Mouse (Mus musculus) midbrain, embryonic 12.5 days (tissue): ENCODE data around the gene Raly. TPM values are rescaled to one million over a fixed set of nuclear protein-coding genes. Genes with fewer than 3 reads are reported as not detected.
A peak's percentile ranks its signal among the peaks of the same experiment; 100 is the strongest.

ENCODE experiments used
- ATAC-seq: fragments of 200-750 bp; cut with Nextera tagmentation; 2 replicates; pipeline ENCODE4 v1.8.0; 2017; ENCODE audit warnings: low read depth, moderate TSS enrichment, moderate library complexity; ENCODE audit not compliant: low FRiP score
- H3K27ac ChIP-seq: fragments of 300-500 bp; sonication (generic); replicated peaks from 2 replicates; pipeline ENCODE4 v1.5.1; 2016; ENCODE audit warnings: mild to moderate bottlenecking
- H3K27me3 ChIP-seq: fragments of 300-500 bp; sonication (generic); 2 replicates; pipeline ENCODE4 v1.6.1; 2016; ENCODE audit warnings: mild to moderate bottlenecking
- H3K36me3 ChIP-seq: fragments of 300-500 bp; sonication (generic); 2 replicates; pipeline ENCODE4 v1.6.1; 2016
- H3K4me1 ChIP-seq: fragments of 300-500 bp; sonication (generic); 2 replicates; pipeline ENCODE4 v1.6.1; 2016
- H3K4me2 ChIP-seq: fragments of 300-500 bp; sonication (generic); replicated peaks from 2 replicates; pipeline ENCODE4 v1.6.1; 2016; ENCODE audit warnings: mild to moderate bottlenecking, moderate library complexity
- H3K4me3 ChIP-seq: fragments of 300-500 bp; sonication (generic); 2 replicates; pipeline ENCODE4 v1.5.1; 2016; ENCODE audit warnings: mild to moderate bottlenecking
- H3K9ac ChIP-seq: fragments of 300-500 bp; sonication (generic); replicated peaks from 2 replicates; pipeline ENCODE4 v1.6.1; 2016; ENCODE audit warnings: mild to moderate bottlenecking, moderate library complexity
- H3K9me3 ChIP-seq: fragments of 300-500 bp; sonication (generic); 2 replicates; pipeline ENCODE4 v1.6.1; 2016; ENCODE audit warnings: mild to moderate bottlenecking
- WGBS: fragments of 180-500 bp; shearing (Covaris S2); methylation state at CpG from one replicate; pipeline ENCODE4 v1.1.7; 2016; 5-methylcytosine and 5-hydroxymethylcytosine counted together
- polyA plus RNA-seq: library from polyadenylated mRNA; unstranded; fragments of >200 nt; fragmentation: Nextera tagmentation; extraction: Ambion mirVana; gene quantifications from 2 replicates; pipeline ENCODE4 v1.2.1, GENCODE M21; 2016

Raly gene
- polyA plus RNA-seq, 1 experiment from 2014 or later = 44.6 TPM

GRCm38 (mm10) chr2:154786776-154787175, 4.1 kb upstream of the Raly start:
- WGBS = 85% methylated on average over 11 of the region's 11 CpGs
- Histone ChIP-seq H3K27ac (no peak overlapping the region), H3K4me2 (no peak overlapping the region), H3K27me3 (no peaks in the 10 kb centered on the region), H3K4me1 (peaks cover 35% of the 10 kb centered on the region), H3K9ac (no peak overlapping the region), H3K9me3 (no peaks in the 10 kb centered on the region), H3K4me3 (no peak overlapping the region), H3K36me3 (no peaks in the 10 kb centered on the region)
- no peak for ATAC-seq

DNA sequence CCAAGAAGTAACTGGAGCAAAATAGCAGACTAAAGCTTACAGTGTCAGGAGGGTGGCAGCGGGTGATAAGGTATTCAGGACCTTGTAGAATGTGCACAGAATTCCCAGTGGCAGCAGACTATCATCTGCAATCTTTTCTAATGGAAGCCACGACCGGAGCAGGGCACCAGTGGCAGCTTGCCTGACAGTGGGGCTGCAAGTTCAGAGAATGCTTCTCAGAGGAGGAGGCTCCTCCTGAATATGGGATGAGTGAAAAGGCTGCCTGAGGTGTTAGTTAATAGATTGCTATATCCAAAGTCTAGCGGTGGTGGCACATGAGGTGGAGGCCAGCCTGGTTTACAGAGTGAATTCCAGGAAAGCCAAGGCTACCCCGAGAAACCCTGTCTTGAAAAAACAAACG, 1.5 kb upstream of the Raly start:
- no peak overlapping the region for H3K4me3 ChIP-seq

DNA sequence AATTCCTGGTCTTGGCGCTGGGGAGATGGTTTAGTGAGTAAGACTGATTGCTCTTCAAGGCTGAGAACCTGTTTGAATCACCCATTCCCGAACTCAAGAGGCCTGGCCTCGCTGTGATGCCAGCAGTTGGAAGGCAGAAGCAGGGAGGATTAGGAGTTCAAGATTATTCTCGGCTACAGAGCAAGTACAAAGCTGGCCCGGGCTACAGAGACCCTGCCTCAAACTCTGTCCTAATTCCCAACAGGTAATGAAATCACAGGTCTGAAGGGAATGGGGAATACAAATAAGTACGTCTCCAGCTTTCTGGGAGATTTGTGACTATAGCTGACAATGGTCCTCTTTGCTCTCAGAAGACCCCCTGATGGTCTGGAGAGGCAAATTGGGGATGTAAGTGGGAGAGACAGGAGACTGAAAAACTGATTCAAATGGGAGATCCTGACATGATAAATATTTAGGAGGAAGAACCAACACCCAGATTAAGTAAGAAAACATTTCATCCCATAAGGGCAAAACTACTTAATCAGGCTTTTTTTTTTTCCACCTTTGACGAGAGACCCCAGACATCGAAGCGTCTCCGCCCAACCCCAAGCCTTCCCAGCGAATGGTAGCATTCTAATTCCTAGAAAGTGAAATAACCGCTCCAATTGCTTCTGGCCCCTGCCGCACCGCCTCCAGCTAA, 780 bp upstream of the Raly start:
- Histone ChIP-seq H3K9me3 (no peaks in the 10 kb centered on the region), H3K36me3 (no peaks in the 10 kb centered on the region), H3K4me1 (peaks cover 45% of the 10 kb centered on the region), H3K27ac (peak overlapping the region; percentile 97), H3K4me3 (peak overlapping the region; percentile 98), H3K27me3 (no peaks in the 10 kb centered on the region), H3K4me2 (peak overlapping the region; percentile 93), H3K9ac (peak overlapping the region; percentile 54)
- no peak for ATAC-seq
- 3% methylated on average over 14 of the region's 14 CpGs for WGBS

More for the DNA sequence above, 1.5 kb upstream of the Raly start:
- ATAC-seq = no peak
- Histone ChIP-seq H3K9ac (no peak overlapping the region), H3K4me2 (no peak overlapping the region), H3K27ac (no peak overlapping the region), H3K36me3 (no peaks in the 10 kb centered on the region), H3K27me3 (no peaks in the 10 kb centered on the region), H3K9me3 (no peaks in the 10 kb centered on the region), H3K4me1 (peaks cover 43% of the 10 kb centered on the region)
- WGBS = 75% methylated on average over 6 of the region's 6 CpGs

DNA sequence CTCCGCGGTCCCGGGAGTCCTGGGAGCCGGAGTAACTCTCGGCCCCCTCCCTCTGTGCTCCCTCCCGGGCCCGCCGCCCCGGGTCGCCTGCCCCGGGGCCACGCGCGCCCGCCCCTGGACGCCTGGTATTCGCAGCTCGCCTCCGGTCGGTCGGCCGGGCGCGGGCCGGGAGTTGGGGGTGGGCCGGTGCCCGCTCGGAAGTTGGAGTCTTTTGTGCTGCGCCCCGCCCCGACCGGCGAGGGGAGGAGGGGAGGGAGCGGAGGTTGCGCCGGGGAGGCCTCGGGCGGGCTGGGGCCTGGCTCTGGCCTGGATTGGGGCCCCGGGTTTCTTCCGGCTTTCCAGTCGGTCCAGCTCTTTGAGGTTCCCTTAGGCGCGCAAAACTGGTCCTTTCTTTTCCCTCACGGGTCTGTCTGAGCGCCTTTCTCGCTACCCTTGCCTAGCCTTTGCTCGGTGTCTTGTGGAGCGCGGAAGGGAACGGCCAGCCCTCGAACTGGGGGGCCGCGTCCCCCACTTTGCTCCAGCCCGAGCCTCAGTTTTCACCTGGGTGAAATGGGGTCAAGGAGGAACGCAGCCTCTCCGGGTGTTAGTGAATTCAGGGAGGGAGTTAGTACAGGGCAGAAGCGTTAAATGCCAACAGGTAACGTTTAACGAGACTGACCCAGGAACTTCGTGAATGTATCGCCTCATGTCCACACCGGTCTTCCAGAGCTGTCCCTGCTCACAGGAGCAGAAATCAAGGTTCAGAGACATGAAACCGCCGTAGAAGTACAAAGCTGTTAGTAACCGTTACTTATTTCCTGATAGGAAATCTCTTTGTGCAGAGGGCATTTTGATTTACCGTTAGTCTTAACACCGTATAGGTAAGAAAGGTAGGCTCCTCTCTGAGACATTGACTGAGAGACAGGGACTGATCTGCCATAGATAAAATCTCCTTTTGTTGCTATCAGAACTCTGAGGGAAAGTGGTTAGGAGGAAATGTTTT, 1.1 kb downstream of the Raly start:
- H3K9me3 ChIP-seq = no peaks in the 10 kb centered on the region
- H3K36me3 ChIP-seq = no peaks in the 10 kb centered on the region
- peak overlapping the region; percentile 97 for H3K27ac ChIP-seq
- H3K4me3 ChIP-seq = peak overlapping the region; percentile 98
- under 1% methylated on average over 64 of the region's 67 CpGs for whole genome bisulfite sequencing
- peak; percentile 18 for ATAC-seq
- peak overlapping the region; percentile 93 for H3K4me2 ChIP-seq
- H3K9ac ChIP-seq = peak overlapping the region; percentile 93
- H3K27me3 ChIP-seq = no peaks in the 10 kb centered on the region
- H3K4me1 ChIP-seq = peaks cover 37% of the 10 kb centered on the region

GRCm38 (mm10) chr2:154803372-154803771, 12.5 kb downstream of the Raly start:
- Histone ChIP-seq H3K4me1 (peaks cover 9% of the 10 kb centered on the region; the same call in 1 of the 2 replicates), H3K4me2 (no peak overlapping the region), H3K4me3 (no peak overlapping the region), H3K36me3 (no peaks in the 10 kb centered on the region), H3K9ac (no peak overlapping the region), H3K27me3 (no peaks in the 10 kb centered on the region), H3K27ac (no peak overlapping the region), H3K9me3 (no peaks in the 10 kb centered on the region)
- 92% methylated on average over 1 of the region's 1 CpGs for WGBS
- no peak for ATAC-seq

GRCm38 (mm10) chr2:154803845-154804244, 12.9 kb downstream of the Raly start:
- H3K9ac ChIP-seq = no peak overlapping the region
- no peak overlapping the region for H3K4me2 ChIP-seq
- 80% methylated on average over 4 of the region's 4 CpGs for WGBS
- no peak overlapping the region for H3K4me3 ChIP-seq
- H3K36me3 ChIP-seq = no peaks in the 10 kb centered on the region
- peaks cover 9% of the 10 kb centered on the region; the same call in 1 of the 2 replicates for H3K4me1 ChIP-seq
- H3K27ac ChIP-seq = no peak overlapping the region
- H3K9me3 ChIP-seq = no peaks in the 10 kb centered on the region
- H3K27me3 ChIP-seq = no peaks in the 10 kb centered on the region
- no peak for ATAC-seq

DNA sequence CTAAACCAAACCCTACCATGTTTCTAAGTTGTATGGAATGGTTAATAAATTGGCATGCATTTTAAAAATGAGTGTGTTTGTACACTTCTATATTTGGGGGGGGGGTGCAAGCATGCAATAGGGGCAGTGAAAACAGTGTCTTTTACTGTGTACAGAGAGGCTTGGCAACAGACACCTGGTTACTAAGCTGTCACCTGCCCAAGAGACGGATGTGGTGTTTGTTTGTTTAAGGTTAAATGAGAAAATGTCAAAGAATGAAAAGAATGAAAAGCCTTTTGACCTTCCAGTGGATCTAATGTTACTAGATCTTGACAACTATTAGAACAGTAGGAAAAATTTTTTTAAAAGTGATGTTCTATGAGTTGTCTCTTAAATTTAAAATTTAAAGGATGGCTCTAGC, 16.8 kb downstream of the Raly start:
- no peaks in the 10 kb centered on the region for H3K9me3 ChIP-seq
- no peak overlapping the region for H3K27ac ChIP-seq
- H3K4me1 ChIP-seq = peaks cover 11% of the 10 kb centered on the region; the same call in 1 of the 2 replicates
- no peaks in the 10 kb centered on the region for H3K27me3 ChIP-seq
- no peak overlapping the region for H3K9ac ChIP-seq
- H3K4me2 ChIP-seq = no peak overlapping the region
- 65% methylated on average over 1 of the region's 1 CpGs for WGBS
- no peak for ATAC-seq
- H3K36me3 ChIP-seq = no peaks in the 10 kb centered on the region
- H3K4me3 ChIP-seq = no peak overlapping the region

- Histone ChIP-seq H3K4me3 (no peak overlapping the region), H3K9me3 (no peaks in the 10 kb centered on the region), H3K4me2 (no peak overlapping the region), H3K36me3 (no peaks in the 10 kb centered on the region), H3K27me3 (no peaks in the 10 kb centered on the region), H3K4me1 (peaks cover 11% of the 10 kb centered on the region; the same call in 1 of the 2 replicates), H3K9ac (no peak overlapping the region), H3K27ac (no peak overlapping the region)
- WGBS = 96% methylated on average over 1 of the region's 1 CpGs
- no peak for ATAC-seq
These were observed 18.3 kb downstream of the Raly start for GRCm38 (mm10) chr2:154809107-154809762.

- ATAC-seq = no peak
- Histone ChIP-seq H3K36me3 (no peaks in the 10 kb centered on the region), H3K27me3 (no peaks in the 10 kb centered on the region), H3K4me3 (no peak overlapping the region), H3K9me3 (no peaks in the 10 kb centered on the region), H3K4me2 (no peak overlapping the region), H3K4me1 (peaks cover 8% of the 10 kb centered on the region; the same call in 1 of the 2 replicates), H3K9ac (no peak overlapping the region), H3K27ac (no peak overlapping the region)
- 88% methylated on average over 1 of the region's 1 CpGs for WGBS
These were observed 19.9 kb downstream of the Raly start for GRCm38 (mm10) chr2:154810821-154811220.

DNA sequence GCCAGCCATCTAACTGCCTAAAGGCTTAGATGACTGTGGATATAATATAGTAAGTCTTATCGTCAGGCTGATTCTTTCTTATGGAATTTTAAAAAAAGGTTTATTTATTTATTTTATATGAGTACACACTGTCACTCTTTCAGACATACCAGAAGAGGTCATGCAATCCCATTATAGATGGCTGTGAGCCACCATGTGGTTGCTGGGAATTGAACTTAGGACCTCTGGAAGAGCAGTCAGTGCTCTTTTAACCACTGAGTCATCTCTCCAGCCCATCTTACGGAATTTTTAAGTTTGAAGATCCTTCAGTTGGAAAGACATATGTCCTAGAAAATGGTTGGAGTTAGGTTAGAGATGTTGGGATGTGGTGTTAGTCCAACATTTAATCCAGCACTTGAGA, 22.5 kb downstream of the Raly start:
- Histone ChIP-seq H3K4me3 (no peak overlapping the region), H3K4me2 (no peak overlapping the region), H3K9me3 (no peaks in the 10 kb centered on the region), H3K4me1 (peaks cover 20% of the 10 kb centered on the region), H3K27ac (no peak overlapping the region), H3K9ac (no peak overlapping the region), H3K36me3 (no peaks in the 10 kb centered on the region), H3K27me3 (no peaks in the 10 kb centered on the region)
- 86% methylated on average over 2 of the region's 2 CpGs for WGBS
- ATAC-seq = no peak

DNA sequence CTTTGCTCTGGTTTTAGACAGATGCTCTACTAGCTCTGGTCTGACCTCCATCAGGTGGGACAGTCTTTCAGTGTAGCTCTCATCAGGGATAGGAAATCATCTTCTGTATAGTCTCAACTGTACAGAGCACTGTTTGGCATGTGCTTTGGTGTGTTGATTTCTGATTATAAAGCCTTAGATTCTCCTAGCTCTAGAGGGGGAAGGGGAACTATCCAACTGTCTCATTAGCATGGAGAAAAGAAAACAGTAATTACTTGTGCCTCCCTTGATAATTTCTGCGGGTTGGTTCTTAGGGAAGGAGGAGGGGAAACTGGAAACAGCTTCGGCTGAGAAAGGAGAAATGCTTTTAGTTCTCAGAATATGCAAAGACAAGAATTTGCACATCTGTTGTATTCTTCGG, 26.2 kb downstream of the Raly start:
- ATAC-seq = no peak
- Histone ChIP-seq H3K9ac (peak overlapping the region; percentile 16; the same call in 1 of the 2 replicates), H3K4me3 (no peak overlapping the region), H3K36me3 (no peaks in the 10 kb centered on the region), H3K4me1 (peaks cover 18% of the 10 kb centered on the region), H3K9me3 (no peaks in the 10 kb centered on the region), H3K27me3 (no peaks in the 10 kb centered on the region), H3K4me2 (no peak overlapping the region), H3K27ac (peak overlapping the region; percentile 22; the same call in 1 of the 2 replicates)
- 54% methylated on average over 3 of the region's 3 CpGs for WGBS
